Mouse (Mus musculus) embryo, embryonic 10 days (tissue): ENCODE data around the gene Grin2c.

Source experiments
- DNase-seq: peaks from one replicate; pipeline ENCODE4 v3.0.0-alpha.2; 2015; ENCODE audit warnings: low spot score

Gene Grin2c

GRCm38 (mm10) chr11:115283891-115284620 is 17.0 kb upstream of the Grin2c start:
- no peak for DNase-seq

DNA sequence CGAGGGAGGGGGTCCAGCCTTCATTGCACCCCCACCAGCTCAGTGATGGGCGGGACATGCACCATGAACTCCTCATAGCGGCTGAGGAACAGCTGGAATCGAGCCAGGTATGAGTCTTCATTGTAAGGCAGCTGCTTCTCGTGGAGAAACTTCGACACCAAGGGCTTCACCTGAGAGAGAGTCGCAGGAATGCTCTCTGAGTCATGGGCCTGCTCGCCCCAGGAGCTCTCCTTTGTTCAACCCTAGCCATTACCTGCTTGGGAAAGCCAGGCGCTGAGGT is 16.4 kb upstream of the Grin2c start:
- DNase-seq = no peak

GRCm38 (mm10) chr11:115282723-115283485 is 15.9 kb upstream of the Grin2c start:
- no peak for DNase-seq

DNA sequence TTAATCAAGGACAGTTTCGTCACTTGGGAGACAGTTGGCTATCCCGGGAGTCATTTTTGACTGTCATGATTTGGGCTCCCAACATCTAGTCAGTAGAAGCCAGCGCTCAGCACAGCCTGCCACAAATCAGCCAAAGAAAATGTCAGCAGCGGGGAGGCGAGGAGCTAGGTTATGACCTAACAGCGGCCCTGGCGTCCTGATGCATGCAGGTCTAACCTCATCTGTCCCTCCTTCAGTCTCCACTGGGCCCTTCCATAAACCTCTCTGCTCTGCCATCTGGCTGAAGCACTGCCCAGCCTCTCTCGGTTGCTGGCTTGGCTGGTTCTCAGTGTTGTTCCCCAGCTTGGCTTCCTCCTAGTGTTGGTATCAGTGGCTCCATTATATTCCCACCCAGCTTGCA is 15.3 kb upstream of the Grin2c start:
- DNase-seq = no peak

GRCm38 (mm10) chr11:115279726-115280125 is 12.7 kb upstream of the Grin2c start:
- no peak for DNase-seq

DNA sequence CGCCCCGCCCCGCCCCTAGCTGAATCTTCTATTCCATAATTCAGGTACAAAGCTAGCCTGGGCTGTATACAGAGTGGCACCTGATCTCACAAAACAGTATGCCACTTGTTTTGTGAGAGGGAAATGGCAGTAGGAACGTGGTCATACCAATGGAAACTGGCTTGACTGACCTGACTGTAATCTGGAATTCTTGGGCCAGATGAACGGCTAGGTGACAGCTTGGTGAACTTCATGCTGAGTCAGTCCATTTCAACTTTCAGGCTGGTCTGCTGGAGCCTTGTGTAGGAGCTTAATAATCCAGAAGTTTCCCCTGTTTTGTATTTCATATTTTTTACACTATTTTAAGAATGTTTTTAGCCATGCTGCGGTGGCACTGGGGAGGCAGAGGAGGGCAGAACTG is 11.1 kb upstream of the Grin2c start:
- no peak for DNase-seq

- DNase-seq = no peak
Measured at GRCm38 (mm10) chr11:115277604-115277975, 10.5 kb upstream of the Grin2c start.

DNA sequence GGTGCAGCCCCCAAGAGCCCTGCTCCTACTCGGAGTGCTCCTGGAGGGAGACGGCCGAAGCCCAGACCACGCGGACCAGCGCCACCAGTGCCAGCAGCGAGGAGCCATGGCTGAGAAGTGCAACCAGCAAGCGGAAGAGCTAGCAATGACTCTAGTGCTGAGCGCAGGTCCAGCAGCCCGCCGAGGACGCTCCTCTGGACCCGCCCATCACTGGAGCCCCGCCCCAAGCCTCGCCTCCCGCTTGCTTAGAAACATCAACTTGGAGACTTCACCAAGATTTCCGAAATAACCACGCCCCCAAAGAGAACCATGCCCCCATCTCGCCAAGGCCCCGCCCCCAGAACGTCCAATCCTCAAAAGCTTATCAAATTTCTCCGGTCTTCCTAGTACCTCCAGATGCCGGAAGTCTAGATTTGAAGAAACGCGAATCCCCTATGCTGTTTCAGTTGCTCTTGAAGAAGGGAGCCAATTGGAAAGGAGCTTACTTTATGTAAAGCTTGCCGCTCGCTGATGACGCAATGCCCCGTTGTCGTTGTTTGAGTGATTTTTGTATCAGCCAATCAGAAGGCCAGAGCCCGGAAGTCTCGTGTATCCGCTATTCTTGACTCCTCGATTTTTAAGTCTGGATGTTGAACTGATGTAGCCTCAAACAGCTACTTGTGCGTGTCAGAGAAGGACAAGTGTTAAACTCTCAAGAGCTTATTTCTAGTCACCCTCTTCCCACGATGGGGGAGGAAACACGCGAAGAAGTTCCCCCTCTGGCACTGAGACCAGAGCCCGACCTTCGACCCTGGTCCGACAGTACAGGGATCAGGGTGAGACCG is 9.9 kb upstream of the Grin2c start, which contains the start of gene Fdxr:
Gene Fdxr (minus strand): TSS at position 271 of the 824 bp plus-strand sequence.
- peak; percentile 100 for DNase-seq

DNA sequence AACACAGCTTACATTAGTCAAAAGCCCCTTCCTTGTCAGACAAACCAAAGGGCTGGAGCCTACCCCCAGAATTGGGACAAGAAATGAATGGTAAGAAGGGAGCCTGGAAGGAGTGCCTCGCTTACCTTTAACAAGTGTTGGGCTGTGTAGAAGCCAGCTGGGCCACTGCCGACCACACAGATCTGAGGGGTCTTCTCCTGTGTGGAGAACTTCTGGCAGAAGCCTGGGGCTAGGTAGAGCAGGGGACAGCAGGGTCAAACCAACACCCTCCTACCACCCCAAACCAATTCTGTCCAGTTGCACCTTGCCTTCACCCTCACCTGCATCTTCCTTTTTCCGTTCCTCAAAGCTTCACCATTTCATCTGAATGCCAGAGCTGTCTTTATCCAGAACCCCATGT is 8.9 kb upstream of the Grin2c start:
- DNase-seq = no peak

GRCm38 (mm10) chr11:115275509-115275908 is 8.5 kb upstream of the Grin2c start:
- no peak for DNase-seq

DNA sequence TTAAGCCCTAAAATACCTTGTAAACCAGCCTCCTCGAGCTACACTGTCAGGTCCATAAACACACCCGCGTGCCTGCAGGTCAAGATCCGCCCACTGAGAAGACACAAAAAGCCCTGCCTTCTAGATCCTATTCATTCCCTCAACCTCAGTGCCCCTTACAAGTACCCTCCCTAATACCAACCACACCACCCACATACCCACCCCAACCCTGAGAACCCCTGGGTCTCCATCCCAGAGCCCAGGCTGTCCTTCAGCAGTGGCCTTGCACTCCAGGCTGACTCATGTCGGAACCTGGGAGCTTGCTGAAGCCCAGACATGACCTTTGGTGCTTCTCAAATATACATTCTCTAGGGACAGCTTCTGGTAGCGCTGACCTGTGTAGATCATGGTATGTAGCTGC is 7.7 kb upstream of the Grin2c start:
- DNase-seq = no peak

DNA sequence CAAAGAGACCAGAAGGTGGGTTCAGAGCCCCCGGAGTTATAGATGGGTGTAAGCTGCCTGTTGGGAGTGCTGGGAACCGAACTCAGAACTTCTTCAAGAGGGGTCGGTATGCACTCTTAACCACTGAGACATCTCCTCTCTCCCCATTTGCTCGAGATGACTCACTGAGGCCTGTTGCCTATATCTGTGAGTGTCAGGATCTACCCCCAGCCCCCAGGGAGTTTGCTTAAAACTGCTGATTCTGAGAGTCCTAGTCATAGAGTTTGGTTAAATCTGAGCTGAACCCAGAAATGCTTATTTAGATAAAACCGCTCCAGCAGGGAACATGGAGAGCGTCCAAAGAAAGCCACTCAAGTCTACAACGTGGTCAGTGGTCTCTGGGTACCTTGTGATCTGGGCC is 7.1 kb upstream of the Grin2c start:
- no peak for DNase-seq

- DNase-seq = no peak
Measured at GRCm38 (mm10) chr11:115273735-115274134, 6.7 kb upstream of the Grin2c start.

DNA sequence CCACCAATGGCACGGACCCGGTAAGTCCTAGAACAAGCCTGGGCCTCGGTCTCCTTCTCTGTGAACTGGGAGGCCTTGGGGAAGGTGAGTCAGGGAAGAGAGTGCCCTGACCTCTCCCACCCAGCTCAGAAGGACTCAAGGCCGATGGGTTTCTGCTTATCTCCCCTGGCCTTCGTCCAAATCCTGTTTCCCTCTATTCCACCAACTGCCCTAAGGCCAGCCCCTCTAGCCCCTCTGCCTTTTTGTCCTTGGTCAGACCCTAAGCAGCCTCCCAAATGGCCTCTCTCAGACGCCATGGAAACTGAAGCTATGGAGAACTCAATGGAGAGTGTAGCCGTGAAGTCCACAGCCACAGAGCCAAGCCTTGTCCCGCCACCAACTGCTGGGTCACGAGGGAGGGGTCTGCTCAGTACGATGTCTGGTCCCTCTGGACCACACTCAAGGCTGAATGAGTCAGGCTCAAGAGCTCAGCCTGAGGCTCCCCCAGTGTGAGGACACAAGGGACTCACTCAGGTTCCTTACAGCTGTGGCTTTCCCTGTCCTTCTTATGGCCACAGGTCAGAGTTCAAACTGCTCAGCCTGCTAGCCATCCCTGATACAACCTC is 6.0 kb upstream of the Grin2c start:
- no peak for DNase-seq

DNA sequence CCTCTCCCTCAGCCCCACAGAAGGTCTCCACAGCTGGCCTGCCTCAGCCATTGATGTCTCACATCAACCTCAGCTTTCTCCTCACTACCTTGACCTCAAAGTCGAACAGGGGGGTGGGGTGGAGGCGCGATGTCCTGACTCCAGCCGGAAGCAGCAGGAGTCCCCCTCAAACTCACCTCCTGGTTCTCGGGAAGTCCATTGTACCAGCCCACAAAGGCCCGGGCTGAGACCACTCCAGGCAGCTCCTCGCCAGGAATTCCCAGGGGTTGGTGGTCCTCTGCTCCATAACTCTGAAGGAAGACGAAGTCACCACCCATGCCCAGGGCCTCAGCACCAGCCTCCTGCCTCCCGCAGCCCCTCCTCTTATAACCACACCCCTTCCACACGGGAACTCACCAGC is 4.4 kb upstream of the Grin2c start:
- DNase-seq = no peak

DNA sequence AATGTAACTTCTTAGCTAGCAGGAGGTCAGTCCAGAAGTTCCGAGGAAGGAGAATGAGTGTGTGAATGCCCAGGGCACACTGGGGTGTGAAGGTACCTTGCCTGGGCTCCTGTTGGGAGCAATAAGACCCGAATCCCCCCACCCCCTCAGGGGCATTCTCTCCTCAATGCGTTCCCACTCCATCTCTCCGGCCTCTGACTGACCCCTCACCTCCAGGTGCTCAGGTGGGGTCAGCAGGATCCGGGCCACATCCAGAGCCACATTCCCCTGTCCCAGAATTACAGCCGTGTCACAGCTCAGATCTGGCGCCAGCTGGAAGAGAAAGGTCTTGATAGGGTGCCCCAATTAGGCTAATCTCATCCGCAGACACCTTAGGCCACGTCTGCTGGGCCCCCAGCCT is 4.0 kb upstream of the Grin2c start:
- DNase-seq = no peak

- peak; percentile 87 for DNase-seq
Measured at GRCm38 (mm10) chr11:115270148-115270861, 3.3 kb upstream of the Grin2c start.

- no peak for DNase-seq
Measured at GRCm38 (mm10) chr11:115269330-115270066, 2.5 kb upstream of the Grin2c start.

DNA sequence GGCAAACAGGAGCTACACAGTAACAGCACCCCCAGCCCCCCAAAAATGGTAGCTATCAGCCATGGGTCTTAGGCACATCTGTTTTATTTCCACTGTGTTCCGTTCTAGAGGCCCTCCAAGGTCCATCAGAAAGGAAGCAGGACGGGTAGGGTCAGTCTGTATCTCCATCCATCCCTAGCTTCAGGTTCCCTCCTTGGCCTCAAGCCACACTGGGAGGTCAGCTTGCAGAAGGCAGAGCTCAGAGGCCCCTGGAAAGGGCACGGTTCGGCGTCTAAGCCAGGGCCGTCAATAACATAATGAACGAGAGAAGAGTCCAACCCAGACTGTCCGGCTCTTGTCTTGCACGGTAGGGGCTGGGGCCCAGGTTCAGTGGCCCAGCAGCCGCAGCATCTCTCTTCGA is 915 bp upstream of the Grin2c start:
- DNase-seq = no peak

GRCm38 (mm10) chr11:115266400-115266778 is 654 bp downstream of the Grin2c start:
- no peak for DNase-seq

- no peak for DNase-seq
Measured at GRCm38 (mm10) chr11:115265771-115266399, 1.2 kb downstream of the Grin2c start.
